Mouse (Mus musculus): ENCODE measurements around the gene Otud5.
"Not testable (repeated sequence)": the region's sequence is repeated elsewhere in the genome, so short reads cannot be mapped to it uniquely, and the experiment has no call there.

The Otud5 gene

DNA sequence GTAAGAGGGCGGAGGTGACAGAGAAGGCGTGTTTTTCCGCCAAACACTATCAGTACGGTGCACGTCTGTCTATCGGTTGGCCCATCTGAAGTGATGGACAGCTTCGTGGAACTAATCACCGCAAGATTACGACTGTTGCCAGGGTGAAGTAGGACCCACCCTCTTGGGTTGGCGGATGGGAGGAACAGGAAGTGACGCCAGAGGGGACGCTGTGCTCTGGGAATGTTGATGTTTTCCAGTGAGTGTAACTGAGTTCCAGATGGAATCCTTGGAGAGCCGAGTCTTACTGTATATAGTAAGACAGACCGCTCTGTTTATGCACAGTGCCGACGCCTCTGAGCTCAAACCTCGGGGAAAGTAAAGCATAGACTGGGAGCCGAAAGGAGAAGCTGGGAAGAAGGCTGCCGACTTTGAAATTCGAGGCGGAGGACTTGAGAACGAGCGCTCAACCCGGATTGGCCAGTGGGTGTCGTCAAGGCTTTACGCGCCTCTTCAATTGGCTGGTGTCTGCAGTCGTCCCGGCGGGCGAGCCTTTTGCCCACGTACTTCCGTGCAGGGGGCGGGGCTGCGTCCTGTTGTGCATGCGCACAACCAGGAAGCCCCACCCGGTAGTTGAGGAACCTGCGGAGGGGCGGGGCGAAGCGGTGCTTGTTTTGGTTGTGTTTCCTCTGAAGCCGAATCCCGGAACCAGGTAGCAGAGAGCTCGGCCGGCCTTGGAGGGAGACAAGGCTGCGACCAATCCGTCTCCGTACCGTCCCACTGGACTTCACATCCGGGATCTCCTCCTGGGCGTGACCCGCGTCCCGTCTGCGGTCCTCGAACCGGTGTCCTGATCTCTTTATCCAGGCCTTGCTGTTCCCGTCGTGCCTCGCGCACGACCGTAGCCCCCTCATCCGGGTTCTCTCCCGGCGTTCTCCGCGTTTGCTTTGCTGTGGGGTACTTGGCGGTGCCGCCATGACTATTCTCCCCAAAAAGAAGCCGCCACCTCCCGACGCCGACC is at the start of gene Otud5:
Gene Otud5, plus strand, starts transcription at position 202 of the 1,000 bp plus-strand sequence.
- DNase-seq (ENCODE audit: low read depth, low spot score), result peak; percentile 97

- DNase-seq (ENCODE audit: low read depth, low spot score), result no peak
Measured at GRCm38 (mm10) chrX:7793361-7793760, 47.8 kb upstream of the Otud5 start.

DNA sequence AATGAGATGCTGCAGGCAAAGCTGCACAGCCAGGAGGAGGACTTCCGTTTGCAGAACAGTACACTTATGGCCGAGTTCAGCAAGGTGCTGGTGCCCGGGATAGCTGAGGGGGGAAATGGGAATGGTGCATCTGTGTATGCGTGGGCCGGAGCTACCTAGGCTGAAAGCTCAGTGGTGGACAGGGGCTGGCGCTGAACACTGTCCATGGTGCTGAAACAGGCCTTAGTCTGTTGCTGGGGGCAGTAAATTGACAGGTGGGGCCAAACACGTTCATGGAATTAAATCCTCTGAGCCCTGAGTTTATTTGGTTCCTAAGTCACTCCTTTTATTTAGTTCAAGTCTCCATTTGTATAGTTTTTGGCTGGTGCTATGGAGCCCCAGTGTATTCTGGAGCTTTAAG is 46.1 kb upstream of the Otud5 start:
- no peak for DNase-seq (ENCODE audit: low read depth, low spot score)

DNA sequence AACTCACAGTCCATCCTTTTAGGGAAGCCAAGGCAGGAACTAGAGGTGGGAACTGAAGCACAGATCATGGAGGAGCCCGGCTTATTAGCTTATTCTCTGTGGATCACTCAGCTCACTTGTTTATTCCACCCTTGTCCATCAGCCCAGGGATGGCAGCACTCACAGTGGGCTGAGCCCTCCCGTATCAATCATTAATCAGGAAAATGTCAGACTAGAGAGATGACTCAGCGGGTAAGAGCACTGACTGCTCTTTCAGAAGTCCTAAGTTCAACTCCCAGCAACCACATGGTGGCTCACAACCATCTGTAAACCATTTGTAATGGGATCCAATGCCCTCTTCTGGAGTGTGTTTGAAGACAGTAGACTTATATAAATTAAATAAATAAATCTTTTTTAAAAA is 43.8 kb upstream of the Otud5 start:
- DNase-seq (ENCODE audit: low read depth, low spot score), result no peak

- DNase-seq (ENCODE audit: low read depth, low spot score), result not testable (repeated sequence)
Measured at GRCm38 (mm10) chrX:7802157-7802556, 39.0 kb upstream of the Otud5 start.

- not testable (repeated sequence) for DNase-seq (ENCODE audit: low read depth, low spot score)
Measured at GRCm38 (mm10) chrX:7815016-7815415, 26.1 kb upstream of the Otud5 start.

DNA sequence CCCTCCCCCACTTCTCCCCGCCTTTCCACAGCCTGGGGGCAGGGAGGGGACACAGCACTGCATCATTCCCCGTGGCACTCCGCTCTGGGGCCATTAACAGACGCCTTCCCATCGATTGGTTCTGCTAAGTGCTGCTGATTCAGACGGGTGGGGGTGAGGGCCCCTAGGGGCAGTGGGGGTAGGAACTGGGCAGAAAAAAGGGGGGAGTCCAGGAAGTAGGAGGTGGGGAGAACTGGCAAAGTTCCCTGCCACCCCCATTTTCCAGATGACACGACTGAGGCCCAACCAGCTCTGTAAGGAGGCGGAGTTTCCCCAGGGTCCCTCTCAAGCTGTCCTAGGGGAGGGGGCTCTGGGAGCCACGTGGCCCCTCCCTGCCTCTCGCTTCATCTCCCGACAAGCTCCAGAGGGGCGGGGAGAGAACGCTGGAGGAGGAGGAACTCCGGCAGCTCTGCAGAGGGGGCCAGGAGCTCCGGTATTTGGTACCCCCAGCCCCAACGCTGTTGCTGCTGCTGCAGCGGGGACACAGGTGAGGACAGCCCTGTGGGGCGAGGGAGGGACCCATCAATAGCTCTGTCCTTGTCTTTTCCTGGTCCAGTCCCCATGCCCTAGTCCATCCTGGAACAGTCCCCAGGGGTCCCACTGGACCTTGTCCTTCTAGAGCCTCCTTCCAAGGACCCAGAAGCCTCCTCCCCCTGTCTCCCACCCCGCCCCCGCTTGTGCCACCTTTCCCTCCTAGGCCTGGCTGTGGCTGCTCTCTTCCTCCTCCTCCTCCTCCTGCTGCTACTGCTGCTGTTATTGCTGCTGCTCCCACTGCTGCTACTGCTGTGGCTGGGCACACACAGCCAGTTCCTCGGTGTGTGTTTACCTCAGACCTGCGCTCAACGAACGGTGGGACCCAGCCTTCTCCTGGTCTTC is 19.0 kb upstream of the Otud5 start, which contains the start of gene Kcnd1:
Gene Kcnd1, plus strand, starts transcription at position 425 of the 915 bp plus-strand sequence.
- no peak for DNase-seq (ENCODE audit: low read depth, low spot score)

DNA sequence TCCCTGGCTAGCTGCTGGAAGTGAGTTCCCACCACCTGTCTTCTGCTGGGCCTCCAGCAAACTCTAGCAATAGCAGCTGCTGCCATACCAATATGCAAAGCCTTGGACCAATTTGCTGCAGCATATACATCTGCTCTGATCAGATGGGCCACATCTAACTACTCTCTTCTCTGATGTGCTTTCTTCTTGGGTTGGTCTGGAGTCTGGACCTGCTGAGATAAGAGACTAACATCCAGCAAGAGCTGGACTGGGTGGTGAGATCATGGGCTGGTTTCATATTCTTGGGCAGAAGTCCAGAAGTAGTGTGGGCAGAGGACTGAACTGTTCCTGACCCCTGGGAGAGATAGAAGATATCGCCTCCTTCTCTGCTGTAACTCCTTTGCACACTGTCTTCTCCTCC is 4.0 kb upstream of the Otud5 start:
- no peak for DNase-seq (ENCODE audit: low read depth, low spot score)

DNA sequence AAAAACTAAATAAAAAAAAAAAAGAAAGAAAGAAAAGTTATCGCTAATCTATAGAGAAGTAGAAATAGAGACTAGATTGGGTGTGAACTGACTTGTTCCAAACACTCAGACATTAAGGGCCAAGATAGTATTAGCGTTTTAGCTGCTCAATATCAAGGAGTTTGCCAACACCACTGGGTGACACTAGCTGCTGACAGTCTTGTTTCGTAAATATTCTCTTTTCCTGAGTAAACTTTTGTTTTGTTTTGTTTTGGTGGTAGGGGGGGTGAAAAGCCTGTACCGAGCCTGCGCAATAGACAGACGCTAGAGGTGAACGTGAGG is 362 bp upstream of the Otud5 start:
- DNase-seq (ENCODE audit: low read depth, low spot score), result no peak

DNA sequence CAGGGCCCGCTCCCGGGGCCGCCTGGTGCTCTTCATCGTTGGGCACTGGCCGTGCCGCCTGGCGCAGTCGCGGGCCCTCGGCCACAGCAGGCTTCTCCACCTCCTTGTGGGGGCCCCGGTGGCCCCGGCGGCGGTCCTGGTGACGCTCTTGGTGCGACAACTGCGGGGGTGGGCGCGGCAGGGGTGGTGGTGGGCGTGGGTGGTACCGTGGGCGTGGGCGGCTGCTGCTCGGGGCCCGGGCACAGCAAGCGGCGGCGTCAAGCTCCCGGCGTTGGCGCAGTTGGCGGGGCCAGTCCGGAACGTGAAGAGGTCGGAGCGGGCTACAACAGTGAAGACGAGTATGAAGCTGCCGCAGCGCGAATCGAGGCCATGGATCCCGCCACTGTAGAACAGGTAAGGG is 1.2 kb downstream of the Otud5 start:
- DNase-seq (ENCODE audit: low read depth, low spot score), result no peak

DNA sequence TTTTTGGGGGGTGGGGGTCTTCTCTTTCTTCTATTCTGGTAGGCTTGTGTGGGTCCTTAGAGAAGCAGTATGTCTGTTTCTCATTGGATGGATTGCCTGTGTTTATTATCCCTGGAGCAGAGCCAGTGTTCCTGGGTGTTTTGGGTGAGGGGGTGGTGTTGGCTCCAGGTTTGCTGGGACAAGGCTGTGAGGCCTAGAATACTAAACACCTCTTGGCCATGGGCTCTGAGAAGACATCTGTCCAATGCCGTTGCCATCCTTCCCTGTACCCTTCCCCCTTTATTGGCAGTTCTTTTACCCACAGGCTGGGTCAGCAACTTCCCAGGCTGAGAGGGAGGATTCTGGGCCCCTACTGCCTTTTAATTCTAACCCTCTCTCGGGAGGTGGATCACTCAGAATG is 6.7 kb downstream of the Otud5 start:
- DNase-seq (ENCODE audit: low read depth, low spot score), result no peak

- no peak for DNase-seq (ENCODE audit: low read depth, low spot score)
Measured at GRCm38 (mm10) chrX:7854578-7854977, 13.4 kb downstream of the Otud5 start.

- DNase-seq (ENCODE audit: low read depth, low spot score), result no peak
Measured at GRCm38 (mm10) chrX:7859191-7859753, 18.1 kb downstream of the Otud5 start.

DNA sequence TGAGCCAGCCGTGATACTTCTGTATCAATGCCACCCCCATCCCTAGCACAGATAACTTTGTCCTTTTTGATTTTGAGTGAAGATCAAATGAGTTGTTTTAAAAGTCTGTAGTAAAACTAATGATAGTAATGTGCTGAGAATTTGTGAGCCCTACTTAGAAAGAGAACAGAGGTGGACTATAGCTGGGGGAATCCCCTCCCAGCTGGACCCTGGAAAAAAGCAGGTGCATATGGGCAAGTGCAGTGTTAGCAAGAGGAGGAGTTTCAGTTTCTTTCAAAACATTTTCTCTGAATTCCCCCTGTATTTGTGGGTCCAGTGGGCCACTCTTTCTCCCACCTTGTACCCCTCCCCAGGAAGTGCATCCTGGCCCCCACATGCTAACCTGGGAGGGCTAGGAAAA is 22.0 kb downstream of the Otud5 start:
- DNase-seq (ENCODE audit: low read depth, low spot score), result no peak

DNA sequence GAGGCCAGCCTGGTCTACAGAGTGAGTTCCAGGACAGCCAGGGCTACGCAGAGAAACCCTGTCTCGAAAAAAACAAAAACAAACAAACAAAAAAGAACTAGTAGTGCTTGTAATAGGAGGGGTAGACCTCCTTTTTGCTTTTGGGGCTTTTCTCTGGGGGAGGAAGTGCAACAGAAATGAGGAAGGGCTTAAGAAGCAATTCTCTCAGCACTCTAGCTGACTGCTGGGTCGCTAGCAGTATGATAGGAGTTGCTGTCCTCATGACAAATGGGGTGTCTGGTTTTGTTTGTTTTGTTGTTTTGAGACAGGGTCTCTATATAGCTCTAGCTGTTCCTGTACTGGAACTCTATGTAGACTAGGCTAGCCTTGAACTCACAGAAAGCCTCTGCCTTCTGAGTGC is 23.4 kb downstream of the Otud5 start:
- no peak for DNase-seq (ENCODE audit: low read depth, low spot score)

DNA sequence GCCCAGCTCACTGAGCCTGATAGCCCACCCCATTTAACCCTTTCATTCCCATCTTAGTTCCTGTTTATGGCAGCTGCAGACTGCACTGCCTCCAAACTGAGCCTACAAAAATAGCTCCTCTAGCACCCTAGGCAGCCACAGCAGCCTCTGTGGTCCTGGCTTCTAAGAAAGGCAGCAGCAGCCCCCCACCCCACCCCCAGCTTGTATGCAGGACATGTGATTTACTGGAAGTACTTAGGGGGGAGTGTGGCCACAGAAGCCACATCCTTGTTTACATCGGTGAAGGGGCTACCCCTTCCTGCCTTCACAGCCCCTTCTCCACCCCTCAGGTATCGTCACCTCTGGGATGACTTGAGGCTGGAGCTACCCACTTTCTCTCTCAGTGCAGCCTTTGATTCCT is 24.2 kb downstream of the Otud5 start:
- no peak for DNase-seq (ENCODE audit: low read depth, low spot score)

GRCm38 (mm10) chrX:7865786-7866185 is 24.6 kb downstream of the Otud5 start:
- no peak for DNase-seq (ENCODE audit: low read depth, low spot score)

GRCm38 (mm10) chrX:7867141-7867540 is 26.0 kb downstream of the Otud5 start:
- DNase-seq (ENCODE audit: low read depth, low spot score), result no peak

DNA sequence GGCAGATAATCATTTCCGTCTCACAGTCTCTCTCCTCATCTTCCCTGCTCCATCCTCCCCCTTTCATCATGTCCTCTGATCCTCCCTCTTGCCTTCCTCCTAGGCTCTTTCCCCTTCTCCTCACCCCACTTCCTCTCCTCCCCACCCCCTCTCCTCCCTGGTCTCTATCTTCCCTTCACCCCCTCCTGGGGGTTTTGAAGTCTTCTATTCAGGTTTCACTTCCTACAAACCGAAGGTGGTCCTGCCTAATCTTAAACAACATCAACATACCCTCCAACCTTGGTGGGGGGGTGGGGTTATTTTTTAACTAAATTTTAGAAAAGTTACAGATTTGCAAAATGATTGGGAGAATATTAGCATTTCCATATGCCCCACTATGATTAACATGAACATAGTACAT is 27.3 kb downstream of the Otud5 start:
- DNase-seq (ENCODE audit: low read depth, low spot score), result no peak

DNA sequence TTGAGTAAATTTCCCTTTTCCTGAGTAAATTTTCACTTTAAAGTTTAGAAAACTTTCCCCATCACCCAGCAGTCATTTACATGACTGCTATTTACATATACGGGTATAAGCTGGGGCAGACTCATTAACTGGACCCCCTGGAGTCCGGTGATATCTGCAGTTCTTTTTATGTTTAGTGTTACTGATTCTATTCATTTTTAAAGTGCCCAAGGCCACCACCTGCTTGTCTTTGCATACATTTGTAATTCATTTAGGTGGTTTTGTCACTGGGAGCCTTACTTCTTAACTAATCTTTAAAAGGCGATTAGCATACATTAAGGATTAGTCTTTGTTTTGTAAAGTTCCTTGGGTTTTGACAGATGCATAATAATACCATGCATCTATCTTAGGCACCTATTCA is 28.7 kb downstream of the Otud5 start:
- no peak for DNase-seq (ENCODE audit: low read depth, low spot score)

DNA sequence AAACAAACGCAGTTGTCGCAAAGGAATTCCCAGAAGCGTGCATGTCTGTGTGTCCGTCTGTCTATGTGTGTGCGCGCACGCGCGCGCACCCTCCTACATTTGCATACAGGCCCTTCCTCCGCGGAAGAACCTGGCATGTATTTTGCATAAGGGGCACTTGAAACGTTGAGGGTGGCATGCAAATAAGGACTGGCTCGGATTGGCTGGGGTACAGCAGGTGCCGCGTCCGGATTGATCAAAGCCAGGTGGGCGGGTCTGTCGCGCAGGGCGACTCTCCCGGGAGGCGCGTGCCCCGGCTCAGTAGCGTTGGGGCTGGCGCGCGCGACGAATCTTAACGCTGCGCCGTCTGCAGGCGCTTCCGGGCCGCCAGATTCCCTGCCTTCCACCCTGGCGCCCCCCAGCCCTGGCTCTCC is 36.8 kb downstream of the Otud5 start, which contains the start of gene Pim2:
Gene Pim2, plus strand, starts transcription at position 256 of the 413 bp plus-strand sequence.
- peak; percentile 82 for DNase-seq (ENCODE audit: low read depth, low spot score)

GRCm38 (mm10) chrX:7878495-7878894 is 37.3 kb downstream of the Otud5 start:
- DNase-seq (ENCODE audit: low read depth, low spot score), result no peak
